Mouse (Mus musculus) forebrain, embryonic 14.5 days (tissue): ENCODE data around the gene Pik3r2. TPM values are rescaled to one million over a fixed set of nuclear protein-coding genes. Genes with fewer than 3 reads are reported as not detected.

ENCODE experiments used
- ATAC-seq: fragments of 200-750 bp; cut with Nextera tagmentation; 2 replicates; pipeline ENCODE4 v1.8.0; 2017; ENCODE audit warnings: mild to moderate bottlenecking, moderate library complexity
- DNase-seq: peaks from one replicate; pipeline ENCODE4 v3.0.0-alpha.2; 2015; ENCODE audit warnings: low spot score
- H3K27ac ChIP-seq: fragments of 300-500 bp; sonication (generic); 2 replicates; pipeline ENCODE4 v1.5.1; 2014; ENCODE audit warnings: low read depth, mild to moderate bottlenecking, control low read depth, low read length, moderate library complexity
- H3K27me3 ChIP-seq: fragments of 300-500 bp; sonication (generic); replicated peaks from 2 replicates; pipeline ENCODE4 v1.6.1; 2014; ENCODE audit warnings: low read length, control low read depth, mixed read lengths; ENCODE audit not compliant: control insufficient read depth, insufficient read depth
- H3K36me3 ChIP-seq: fragments of 300-500 bp; sonication (generic); 2 replicates; pipeline ENCODE4 v1.6.1; 2014; ENCODE audit warnings: low read length, control low read depth; ENCODE audit not compliant: control insufficient read depth, insufficient read depth
- H3K4me1 ChIP-seq: fragments of 300-500 bp; sonication (generic); 2 replicates; pipeline ENCODE4 v1.6.1; 2014; ENCODE audit warnings: antibody characterized with exemption, low read length, control low read depth; ENCODE audit not compliant: control insufficient read depth, insufficient read depth
- H3K4me2 ChIP-seq: fragments of 300-500 bp; sonication (generic); 2 replicates; pipeline ENCODE4 v1.6.1; 2014; ENCODE audit warnings: mild to moderate bottlenecking, control low read depth, low read length
- H3K4me3 ChIP-seq: fragments of 300-500 bp; sonication (generic); 2 replicates; pipeline ENCODE4 v1.5.1; 2014; ENCODE audit warnings: low read depth, low read length, control low read depth
- H3K9ac ChIP-seq: fragments of 300-500 bp; sonication (generic); 2 replicates; pipeline ENCODE4 v1.6.1; 2014; ENCODE audit warnings: mild to moderate bottlenecking, low read length, control low read depth, moderate library complexity
- H3K9me3 ChIP-seq: fragments of 300-500 bp; sonication (generic); replicated peaks from 2 replicates; pipeline ENCODE4 v1.6.1; 2016; ENCODE audit warnings: low read length, control low read depth, mixed read lengths; ENCODE audit not compliant: control insufficient read depth
- WGBS: fragments of 180-500 bp; shearing (Covaris S2); extraction: QIAGEN DNeasy Blood & Tissue Kit; methylation state at CpG from one replicate; pipeline ENCODE4 v1.1.7; 2014; 5-methylcytosine and 5-hydroxymethylcytosine counted together
- polyA plus RNA-seq: library from polyadenylated mRNA; unstranded; fragments of >200 nt; fragmentation: Nextera tagmentation; extraction: Ambion mirVana; gene quantifications from 2 replicates; pipeline ENCODE4 v1.2.1, GENCODE M21; 2014

Pik3r2 gene
- polyA plus RNA-seq, 1 experiment from 2014 or later: 57.9 TPM

DNA sequence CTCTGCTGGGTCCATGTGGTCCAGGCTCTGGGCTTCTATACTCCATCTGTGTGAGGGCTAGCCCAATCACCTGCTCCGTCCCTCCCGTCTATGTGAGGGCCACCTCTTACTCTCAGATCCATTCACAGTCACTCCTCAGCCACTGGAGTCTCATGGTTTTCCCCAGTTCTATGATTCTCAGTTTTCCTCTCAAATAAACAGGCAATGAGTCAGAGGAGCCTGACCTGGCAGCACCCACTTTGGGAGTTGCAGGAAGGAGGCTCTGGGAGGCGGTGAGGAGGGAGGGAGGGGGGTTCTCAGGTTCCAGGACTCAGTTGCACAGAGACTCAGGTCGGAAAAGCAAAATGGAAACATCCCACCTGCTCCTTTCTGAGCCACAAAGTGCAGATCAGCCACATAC is 36.4 kb upstream of the Pik3r2 start:
- DNase-seq: no peak
- ATAC-seq: no peak
- no peaks in the 10 kb centered on the region for H3K36me3 ChIP-seq
- no peak overlapping the region for H3K4me2 ChIP-seq
- H3K27ac ChIP-seq: no peak overlapping the region
- 61% methylated on average over 4 of the region's 4 CpGs for WGBS
- H3K4me3 ChIP-seq: no peak overlapping the region
- peaks cover 7% of the 10 kb centered on the region; the same call in 1 of the 2 replicates for H3K27me3 ChIP-seq
- no peaks in the 10 kb centered on the region for H3K9me3 ChIP-seq
- H3K4me1 ChIP-seq: no peaks in the 10 kb centered on the region
- no peak overlapping the region for H3K9ac ChIP-seq

DNA sequence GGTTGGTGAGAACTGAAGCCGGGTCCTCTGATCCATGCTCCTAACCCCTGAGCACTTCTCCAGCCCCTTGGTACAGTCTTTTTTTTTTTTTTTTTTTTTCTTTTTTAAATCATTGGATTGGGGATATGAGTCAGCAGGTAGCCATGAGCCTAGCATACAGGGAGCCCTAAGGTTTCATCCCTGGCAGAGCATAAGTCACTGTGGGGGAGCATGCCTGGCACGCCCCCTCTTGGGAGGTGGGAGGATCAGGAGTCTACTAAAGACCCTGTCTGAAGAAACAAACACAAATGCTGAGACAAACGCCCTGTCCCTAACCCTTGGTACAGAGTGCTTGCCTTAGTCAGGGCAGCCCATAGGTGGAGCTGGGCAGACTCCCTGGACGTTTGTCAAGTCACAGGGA is 35.5 kb upstream of the Pik3r2 start:
- Histone ChIP-seq H3K36me3 (no peaks in the 10 kb centered on the region), H3K4me3 (no peak overlapping the region), H3K9ac (no peak overlapping the region), H3K9me3 (no peaks in the 10 kb centered on the region), H3K27me3 (peaks cover 7% of the 10 kb centered on the region), H3K27ac (no peak overlapping the region), H3K4me2 (no peak overlapping the region), H3K4me1 (no peaks in the 10 kb centered on the region)
- DNase-seq: no peak
- 47% methylated on average over 4 of the region's 4 CpGs for WGBS
- no peak for ATAC-seq

DNA sequence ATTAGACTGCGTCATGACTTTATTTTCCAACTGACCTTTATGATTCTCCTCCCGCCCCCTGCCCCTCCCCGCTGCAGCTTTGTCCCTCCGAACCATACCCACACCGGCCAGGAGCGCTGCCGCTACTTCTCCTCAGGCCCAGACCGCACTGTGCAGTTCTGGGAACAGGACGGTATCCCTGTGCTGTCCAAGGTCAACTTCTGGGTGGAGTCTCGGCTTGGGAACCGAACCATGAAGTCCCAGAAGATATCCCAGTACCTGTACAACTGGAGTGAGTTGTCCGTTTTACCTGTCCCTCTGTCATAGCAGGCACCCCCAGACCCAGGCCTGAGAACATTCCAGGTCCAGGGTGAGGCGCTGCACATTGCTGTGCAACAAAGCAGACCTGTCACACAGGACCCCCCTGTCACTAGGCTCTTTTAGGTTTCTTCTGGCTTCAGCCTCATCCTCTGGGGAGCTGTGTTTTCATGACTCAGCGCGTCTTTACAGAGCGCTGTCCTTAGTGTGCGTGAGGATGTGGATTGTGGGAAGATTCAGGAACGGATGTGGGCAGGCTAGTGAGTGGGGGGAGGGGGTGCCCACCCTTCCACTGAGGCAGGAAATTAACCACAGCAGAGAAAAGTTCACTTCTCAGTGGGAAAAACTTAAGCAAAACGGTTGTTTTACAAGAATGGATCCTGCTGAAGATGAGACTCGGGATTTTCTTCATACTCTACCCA is 34.6 kb upstream of the Pik3r2 start:
- Histone ChIP-seq H3K9me3 (no peaks in the 10 kb centered on the region), H3K27ac (no peak overlapping the region), H3K27me3 (peaks cover 4% of the 10 kb centered on the region; the same call in 1 of the 2 replicates), H3K9ac (no peak overlapping the region), H3K4me2 (no peak overlapping the region), H3K36me3 (no peaks in the 10 kb centered on the region), H3K4me3 (no peak overlapping the region), H3K4me1 (no peaks in the 10 kb centered on the region)
- WGBS: 76% methylated on average over 20 of the region's 20 CpGs
- ATAC-seq (no peak), DNase-seq (no peak)

DNA sequence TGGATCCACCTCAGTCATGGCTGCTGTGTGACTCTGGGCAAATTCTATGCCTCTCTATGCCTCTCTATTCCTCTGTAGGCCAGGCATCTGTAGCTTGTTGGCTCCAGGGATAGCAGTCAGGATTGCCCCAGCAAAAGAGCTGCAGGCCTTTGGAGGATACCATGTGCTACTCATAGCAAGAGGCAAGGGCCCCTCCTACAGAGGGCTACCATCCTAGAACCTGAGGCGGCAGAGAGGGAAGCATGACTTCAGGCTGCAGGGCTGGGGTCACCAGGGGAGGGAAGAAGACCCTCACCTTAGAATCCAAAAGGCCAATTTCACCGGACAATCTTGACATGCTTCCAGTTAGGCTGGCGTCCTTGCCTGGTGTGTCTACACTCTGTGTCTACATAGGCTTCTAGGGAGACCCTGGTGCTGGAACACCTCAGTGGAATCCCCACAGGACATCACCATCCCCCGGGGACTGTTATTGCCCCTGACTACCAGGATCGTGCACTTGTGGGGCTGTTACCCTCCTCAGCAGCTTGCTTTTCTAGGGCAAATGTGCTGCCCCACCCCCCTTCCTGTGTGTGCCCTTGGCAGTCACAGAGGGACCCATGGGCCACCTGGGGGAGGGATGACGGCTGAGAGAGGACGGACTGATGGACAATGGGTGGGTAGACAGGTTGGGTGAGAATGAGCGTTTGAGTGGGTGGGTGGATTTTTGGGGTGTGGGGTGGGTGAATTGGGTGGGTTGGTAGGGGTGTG is 32.6 kb upstream of the Pik3r2 start:
- H3K36me3 ChIP-seq: no peaks in the 10 kb centered on the region
- H3K27ac ChIP-seq: no peak overlapping the region
- ATAC-seq: no peak
- H3K4me1 ChIP-seq: peaks cover 5% of the 10 kb centered on the region
- peaks cover 3% of the 10 kb centered on the region for H3K27me3 ChIP-seq
- no peak overlapping the region for H3K4me3 ChIP-seq
- no peak overlapping the region for H3K9ac ChIP-seq
- no peak overlapping the region for H3K4me2 ChIP-seq
- H3K9me3 ChIP-seq: no peaks in the 10 kb centered on the region
- WGBS: 82% methylated on average over 8 of the region's 8 CpGs
- no peak for DNase-seq

DNA sequence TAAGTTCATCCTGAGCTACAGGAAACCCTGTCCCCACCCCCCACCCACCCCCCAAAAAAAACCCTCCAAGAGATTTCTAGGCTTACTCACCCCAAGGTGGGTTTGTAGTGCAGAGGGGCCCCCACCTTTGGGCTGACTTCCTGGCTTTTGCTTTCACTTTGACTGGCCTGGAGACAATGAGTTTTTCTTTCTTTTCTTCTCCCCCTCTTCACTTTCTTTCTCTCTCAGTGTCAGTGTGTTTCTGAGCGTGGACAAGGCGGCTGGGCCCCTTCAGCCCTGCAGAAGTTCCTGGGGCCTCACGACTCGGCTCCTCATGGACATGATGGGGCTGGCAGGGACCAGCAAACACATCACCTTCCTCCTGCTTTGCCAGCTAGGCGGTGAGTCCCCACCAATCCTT is 31.7 kb upstream of the Pik3r2 start, which contains the start of gene Il12rb1:
Il12rb1 (plus strand) TSS at position 211 of the 400 bp plus-strand sequence.
- Histone ChIP-seq H3K9ac (no peak within 1 kb of the TSS), H3K36me3 (no peaks in the 10 kb centered on the region)
- WGBS: 67% methylated on average over 5 of the region's 5 CpGs

DNA sequence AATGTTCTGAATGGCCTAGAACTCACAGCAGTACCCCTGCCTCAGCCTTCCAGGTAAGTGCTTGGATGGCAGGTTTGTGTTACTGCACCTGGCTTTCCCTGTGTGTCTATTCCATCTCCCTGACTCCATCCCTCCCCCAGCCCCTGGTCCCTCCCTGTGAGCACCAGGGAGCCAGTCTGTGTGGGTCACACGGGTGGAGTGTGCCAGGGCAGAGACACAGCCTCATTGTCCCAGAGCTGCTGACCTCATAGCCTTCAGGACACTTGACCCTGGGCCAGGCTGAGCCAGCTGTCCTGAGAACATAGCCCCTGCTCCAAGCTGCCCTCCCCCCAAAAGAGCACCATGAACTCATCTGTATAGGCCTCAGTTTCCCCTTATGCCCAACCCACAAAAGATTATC is 30.8 kb upstream of the Pik3r2 start:
- no peak overlapping the region for H3K9ac ChIP-seq
- DNase-seq (no peak), ATAC-seq (no peak)
- H3K4me3 ChIP-seq: no peak overlapping the region
- no peak overlapping the region for H3K27ac ChIP-seq
- no peaks in the 10 kb centered on the region for H3K9me3 ChIP-seq
- H3K36me3 ChIP-seq: no peaks in the 10 kb centered on the region
- H3K4me2 ChIP-seq: no peak overlapping the region
- H3K4me1 ChIP-seq: peaks cover 11% of the 10 kb centered on the region
- 63% methylated on average over 1 of the region's 1 CpGs for whole genome bisulfite sequencing
- peaks cover 17% of the 10 kb centered on the region for H3K27me3 ChIP-seq

More for the DNA sequence above, 31.7 kb upstream of the Pik3r2 start, which contains the start of gene Il12rb1:
- H3K27ac ChIP-seq: no peak within 1 kb of the TSS
- no peak for ATAC-seq
- no peak for DNase-seq
- H3K4me2 ChIP-seq: no peak within 1 kb of the TSS
- H3K9me3 ChIP-seq: no peaks in the 10 kb centered on the region
- no peak within 1 kb of the TSS for H3K4me3 ChIP-seq
- peaks cover 9% of the 10 kb centered on the region for H3K27me3 ChIP-seq
- peaks cover 11% of the 10 kb centered on the region for H3K4me1 ChIP-seq

DNA sequence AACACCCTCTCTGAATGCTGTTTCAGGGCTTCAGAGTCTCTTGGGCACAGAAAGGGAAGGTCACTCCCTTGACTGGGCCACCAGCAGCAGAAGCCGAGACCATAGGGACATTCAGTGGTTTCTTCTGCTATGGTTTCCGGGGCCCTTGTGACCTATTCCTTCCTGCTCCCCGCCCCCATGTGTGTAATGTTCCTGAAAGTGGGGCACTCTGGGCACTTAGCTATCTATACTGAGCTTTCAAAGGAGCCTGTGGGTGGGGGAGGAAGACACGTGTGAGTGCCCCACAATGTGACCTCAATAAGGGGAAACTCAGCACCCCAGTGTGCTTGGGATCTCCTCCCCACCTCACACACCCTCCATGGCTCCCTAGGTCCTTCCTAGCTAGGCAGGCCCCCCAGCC is 30.0 kb upstream of the Pik3r2 start:
- WGBS: 78% methylated on average over 4 of the region's 4 CpGs
- Histone ChIP-seq H3K4me1 (peaks cover 11% of the 10 kb centered on the region), H3K4me3 (no peak overlapping the region), H3K9ac (no peak overlapping the region), H3K9me3 (no peaks in the 10 kb centered on the region), H3K4me2 (no peak overlapping the region), H3K36me3 (no peaks in the 10 kb centered on the region), H3K27ac (no peak overlapping the region), H3K27me3 (peaks cover 19% of the 10 kb centered on the region)
- DNase-seq (no peak), ATAC-seq (no peak)

DNA sequence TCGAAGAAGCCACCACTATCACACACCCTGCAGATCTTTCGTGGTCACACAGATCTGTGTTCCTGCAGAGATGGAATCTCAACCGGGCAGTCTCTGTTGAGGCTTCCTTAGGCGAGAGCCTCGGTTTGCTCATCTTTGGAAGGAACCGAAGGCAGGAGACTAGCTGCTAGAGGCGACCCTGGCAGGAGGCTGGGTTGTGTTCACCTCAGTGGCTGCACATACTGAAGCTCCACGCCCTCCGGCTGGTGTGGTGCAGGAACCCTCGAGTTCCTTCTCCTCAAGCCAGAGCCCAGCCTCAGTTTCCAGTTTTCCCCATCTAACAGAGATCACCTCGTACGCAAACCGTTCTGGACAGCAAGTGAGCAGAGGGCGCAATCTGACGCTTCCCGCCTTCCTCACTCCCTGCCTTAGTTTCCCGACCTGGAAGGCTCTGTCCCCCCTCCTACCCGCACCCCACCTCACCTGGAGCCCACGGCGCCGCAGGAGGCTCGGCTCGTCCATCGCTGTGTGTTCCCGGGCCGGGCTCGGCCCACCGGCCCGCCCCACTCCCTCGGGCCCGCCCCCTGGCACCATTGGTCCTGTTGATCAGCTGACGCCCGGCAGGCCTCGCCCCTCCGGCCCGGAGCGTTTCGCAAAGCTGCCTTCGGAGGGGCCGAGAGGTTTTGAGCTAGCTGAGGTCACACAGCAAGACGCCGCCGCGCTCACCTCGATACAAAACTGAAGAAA is 28.1 kb upstream of the Pik3r2 start, which contains the start of gene Mast3:
Mast3 (minus strand) TSS at position 574 of the 726 bp plus-strand sequence.
- under 1% methylated on average over 45 of the region's 45 CpGs for WGBS
- ATAC-seq (peak; percentile 92), DNase-seq (peak; percentile 82)
- peaks cover 13% of the 10 kb centered on the region for H3K4me1 ChIP-seq
- peak within 1 kb of the TSS; percentile 57 for H3K9ac ChIP-seq
- H3K27me3 ChIP-seq: peaks cover 20% of the 10 kb centered on the region
- H3K9me3 ChIP-seq: no peaks in the 10 kb centered on the region
- H3K27ac ChIP-seq: no peak within 1 kb of the TSS
- peak within 1 kb of the TSS; percentile 81 for H3K4me2 ChIP-seq
- H3K4me3 ChIP-seq: peak within 1 kb of the TSS; percentile 48
- no peaks in the 10 kb centered on the region for H3K36me3 ChIP-seq
